Mouse (Mus musculus): ENCODE measurements around the gene Arl14ep. TPM values are rescaled to one million over a fixed set of nuclear protein-coding genes. Genes with fewer than 3 reads are reported as not detected.

Arl14ep gene
- polyA plus RNA-seq, 1 experiment from 2014 or later = 61.3 TPM

GRCm38 (mm10) chr2:106929906-106930305 is 44.3 kb downstream of the Arl14ep start:
- 76% methylated on average over 3 of the region's 3 CpGs for WGBS
- Histone ChIP-seq H3K27ac (ENCODE audit: low read depth, low read length) (no peak overlapping the region), H3K4me1 (replicated peaks; ENCODE audit: control insufficient read depth, insufficient read depth, low read length) (no peaks in the 10 kb centered on the region), H3K4me3 (ENCODE audit: low read depth, low read length) (no peak overlapping the region), H3K9me3 (ENCODE audit: control insufficient read depth, low read length) (no peaks in the 10 kb centered on the region), H3K9ac (ENCODE audit: low read length) (no peak overlapping the region), H3K4me2 (ENCODE audit: low read depth, low read length, severe bottlenecking) (no peak overlapping the region), H3K27me3 (ENCODE audit: control insufficient read depth, insufficient read depth, low read length) (no peaks in the 10 kb centered on the region), H3K36me3 (ENCODE audit: control insufficient read depth, insufficient read depth, low read length) (no peaks in the 10 kb centered on the region)
- no peak for DNase-seq (ENCODE audit: low spot score)
- no peak for ATAC-seq (replicated peaks; ENCODE audit: low FRiP score)

Other genes starting within 250 kb of the Arl14ep start
- gene Fshb, start 85.2 kb upstream of the Arl14ep start, polyA plus RNA-seq (2014; fragmentation: Nextera tagmentation; extraction: Ambion mirVana) = not detected in 2 replicates

Data from forebrain, embryonic 11.5 days (tissue).